Mouse (Mus musculus) heart, embryonic 14.5 days (tissue): Measurements from ENCODE around the gene Cadm1. TPM values are rescaled to one million over a fixed set of nuclear protein-coding genes. Genes with fewer than 3 reads are reported as not detected.

ENCODE experiments used
- ATAC-seq: fragments of 200-750 bp; cut with Nextera tagmentation; 2 replicates; pipeline ENCODE4 v1.8.0; 2017; ENCODE audit warnings: low read depth, moderate TSS enrichment; ENCODE audit not compliant: insufficient number of reproducible peaks, insufficient read depth, low FRiP score
- H3K27ac ChIP-seq, 2 experiments: fragments of 200-500 bp in 1 of 2; fragments of 300-500 bp in 1 of 2; sonication (generic) in 1 of 2; replicated peaks in 1 of 2; 2 replicates each; pipeline ENCODE4 v1.5.1; 2012 to 2014; ENCODE audit warnings: low read depth in 2 of 2, low read length in 2 of 2, control low read depth in 1 of 2, mild to moderate bottlenecking in 1 of 2, mixed read lengths in 1 of 2; ENCODE audit not compliant: control insufficient read depth in 1 of 2, insufficient read depth in 1 of 2
- H3K27me3 ChIP-seq: fragments of 300-500 bp; sonication (generic); 2 replicates; pipeline ENCODE4 v1.6.1; 2014; ENCODE audit warnings: mild to moderate bottlenecking, low read length, control low read depth; ENCODE audit not compliant: control insufficient read depth, insufficient read depth
- H3K36me3 ChIP-seq: fragments of 300-500 bp; sonication (generic); 2 replicates; pipeline ENCODE4 v1.6.1; 2014; ENCODE audit warnings: mild to moderate bottlenecking, control low read depth, low read length, mixed read lengths; ENCODE audit not compliant: control insufficient read depth, insufficient read depth
- H3K4me1 ChIP-seq, 2 experiments: fragments of 200-500 bp in 1 of 2; fragments of 300-500 bp in 1 of 2; sonication (generic) in 1 of 2; 2 replicates each; pipeline ENCODE4 v1.6.1; 2012 to 2014; ENCODE audit warnings: low read length in 2 of 2, control low read depth in 1 of 2, mixed read lengths in 1 of 2; ENCODE audit not compliant: control insufficient read depth in 2 of 2, insufficient read depth in 2 of 2
- H3K4me2 ChIP-seq: fragments of 300-500 bp; sonication (generic); 2 replicates; pipeline ENCODE4 v1.6.1; 2014; ENCODE audit warnings: mild to moderate bottlenecking, low read length
- H3K4me3 ChIP-seq, 2 experiments: fragments of 200-500 bp in 1 of 2; fragments of 300-500 bp in 1 of 2; sonication (generic) in 1 of 2; 2 replicates each; pipeline ENCODE4 v1.5.1; 2012 to 2014; ENCODE audit warnings: low read length in 2 of 2, mild to moderate bottlenecking in 2 of 2, control low read depth in 1 of 2, low read depth in 1 of 2, moderate library complexity in 1 of 2; ENCODE audit not compliant: control insufficient read depth in 1 of 2, insufficient read depth in 1 of 2
- H3K9ac ChIP-seq: fragments of 300-500 bp; sonication (generic); 2 replicates; pipeline ENCODE4 v1.6.1; 2014; ENCODE audit warnings: mild to moderate bottlenecking, low read length
- H3K9me3 ChIP-seq: fragments of 300-500 bp; sonication (generic); 2 replicates; pipeline ENCODE4 v1.6.1; 2016; ENCODE audit warnings: low read length, control low read depth; ENCODE audit not compliant: control insufficient read depth
- WGBS: fragments of 180-500 bp; shearing (Covaris S2); extraction: QIAGEN DNeasy Blood & Tissue Kit; methylation state at CpG from one replicate; pipeline ENCODE4 v1.1.7; 2014; 5-methylcytosine and 5-hydroxymethylcytosine counted together
- polyA plus RNA-seq: library from polyadenylated mRNA; unstranded; fragments of >200 nt; fragmentation: Nextera tagmentation; extraction: Ambion mirVana; gene quantifications from 2 replicates; pipeline ENCODE4 v1.2.1, GENCODE M21; 2014

Gene Cadm1
- polyA plus RNA-seq, 1 experiment from 2014 or later: 16.5 TPM

DNA sequence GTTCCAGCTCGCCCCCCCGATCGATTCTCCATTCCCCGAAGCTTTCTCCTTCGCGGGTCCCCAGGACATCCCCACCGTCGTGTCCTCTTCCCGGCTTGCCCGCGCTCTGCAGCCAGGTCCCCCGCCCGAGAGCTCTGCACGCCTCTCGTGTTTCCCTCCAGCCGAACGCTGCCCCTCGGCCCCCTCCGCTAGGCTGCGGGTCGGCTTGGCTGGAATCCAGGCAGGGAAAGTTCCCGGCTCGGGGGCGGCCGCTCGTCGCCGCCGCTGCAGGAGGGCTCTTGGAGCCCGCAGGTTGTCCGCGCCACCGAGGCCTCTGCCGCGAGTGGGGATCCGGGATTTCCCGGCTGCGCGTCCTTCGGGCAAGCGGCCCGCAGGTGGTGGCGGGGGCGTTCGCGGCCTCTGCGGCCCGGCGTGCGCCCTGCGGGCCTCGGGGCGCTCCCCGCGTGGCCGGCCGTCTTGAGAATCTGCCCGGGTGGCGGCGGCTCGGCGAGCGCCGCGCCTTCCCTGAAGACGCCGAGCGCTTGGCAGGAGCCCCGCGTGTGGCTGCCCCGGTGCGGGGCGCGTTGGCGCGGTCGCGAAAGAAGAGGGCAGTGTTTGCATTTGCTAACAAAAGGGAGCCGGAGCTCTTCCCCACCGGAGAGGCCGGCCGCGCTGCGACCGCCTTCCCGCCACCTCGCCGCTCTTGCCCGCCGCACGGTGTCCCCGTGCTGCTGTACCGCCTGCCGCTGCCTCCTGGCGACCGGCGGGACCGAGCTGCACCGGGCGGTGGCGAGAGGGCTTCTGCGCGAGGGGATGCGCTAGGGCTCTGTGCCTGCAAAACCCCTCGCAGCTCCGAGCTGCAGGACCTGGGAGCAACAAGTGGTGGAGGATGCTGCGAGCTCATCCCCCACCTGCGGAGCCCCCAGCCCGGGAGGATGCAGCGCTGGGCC lies 1.2 kb downstream of the Cadm1 start:
- Histone ChIP-seq H3K36me3 (no peaks in the 10 kb centered on the region), H3K27ac (no peak overlapping the region), H3K4me1 (peaks cover 3 to 12% of the 10 kb centered on the region in 2 experiments), H3K9me3 (no peaks in the 10 kb centered on the region), H3K4me2 (peak overlapping the region; percentile 95), H3K4me3 (peak overlapping the region; percentile 66 to 76), H3K27me3 (peaks cover 46% of the 10 kb centered on the region), H3K9ac (peak overlapping the region; percentile 74)
- WGBS: under 1% methylated on average over 88 of the region's 110 CpGs
- ATAC-seq: 0 out of 2 replicates have a peak, but pooled peaks have one; percentile 13

GRCm38 (mm10) chr9:47532215-47532865 lies 2.4 kb downstream of the Cadm1 start:
- WGBS: 6% methylated on average over 20 of the region's 20 CpGs
- H3K4me3 ChIP-seq: peak overlapping the region; percentile 66 to 76; a peak in 3 of 4 replicates
- no peak for ATAC-seq
- peaks cover 47% of the 10 kb centered on the region for H3K27me3 ChIP-seq
- H3K27ac ChIP-seq: no peak overlapping the region
- H3K36me3 ChIP-seq: no peaks in the 10 kb centered on the region
- no peaks in the 10 kb centered on the region for H3K9me3 ChIP-seq
- H3K4me2 ChIP-seq: peak overlapping the region; percentile 95
- peaks cover 3 to 12% of the 10 kb centered on the region in 2 experiments for H3K4me1 ChIP-seq
- no peak overlapping the region for H3K9ac ChIP-seq

DNA sequence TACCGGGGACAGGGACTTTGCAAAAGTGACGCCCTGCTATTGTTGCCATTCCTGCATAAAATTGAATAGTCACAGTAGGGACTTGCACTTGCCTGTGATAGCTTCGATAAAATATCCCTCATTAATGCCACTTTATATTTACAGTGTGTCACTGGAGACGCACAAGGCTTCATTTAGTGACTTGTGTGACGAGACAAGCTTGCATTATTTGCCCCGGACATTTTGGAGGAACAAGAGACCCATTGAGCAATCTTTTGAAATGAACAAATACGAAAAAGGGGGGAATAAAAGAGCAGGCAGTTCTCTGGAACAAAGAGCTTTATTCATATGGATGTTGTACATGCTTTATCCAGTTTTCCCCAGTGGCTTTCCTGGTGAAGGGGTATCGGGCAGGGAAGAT lies 3.5 kb downstream of the Cadm1 start:
- Histone ChIP-seq H3K9me3 (no peaks in the 10 kb centered on the region), H3K27me3 (peaks cover 45% of the 10 kb centered on the region), H3K4me1 (peaks cover 3 to 12% of the 10 kb centered on the region in 2 experiments), H3K27ac (no peak overlapping the region), H3K4me3 (no peak overlapping the region), H3K4me2 (no peak overlapping the region), H3K9ac (no peak overlapping the region), H3K36me3 (no peaks in the 10 kb centered on the region)
- 52% methylated on average over 8 of the region's 8 CpGs for WGBS
- ATAC-seq: no peak

DNA sequence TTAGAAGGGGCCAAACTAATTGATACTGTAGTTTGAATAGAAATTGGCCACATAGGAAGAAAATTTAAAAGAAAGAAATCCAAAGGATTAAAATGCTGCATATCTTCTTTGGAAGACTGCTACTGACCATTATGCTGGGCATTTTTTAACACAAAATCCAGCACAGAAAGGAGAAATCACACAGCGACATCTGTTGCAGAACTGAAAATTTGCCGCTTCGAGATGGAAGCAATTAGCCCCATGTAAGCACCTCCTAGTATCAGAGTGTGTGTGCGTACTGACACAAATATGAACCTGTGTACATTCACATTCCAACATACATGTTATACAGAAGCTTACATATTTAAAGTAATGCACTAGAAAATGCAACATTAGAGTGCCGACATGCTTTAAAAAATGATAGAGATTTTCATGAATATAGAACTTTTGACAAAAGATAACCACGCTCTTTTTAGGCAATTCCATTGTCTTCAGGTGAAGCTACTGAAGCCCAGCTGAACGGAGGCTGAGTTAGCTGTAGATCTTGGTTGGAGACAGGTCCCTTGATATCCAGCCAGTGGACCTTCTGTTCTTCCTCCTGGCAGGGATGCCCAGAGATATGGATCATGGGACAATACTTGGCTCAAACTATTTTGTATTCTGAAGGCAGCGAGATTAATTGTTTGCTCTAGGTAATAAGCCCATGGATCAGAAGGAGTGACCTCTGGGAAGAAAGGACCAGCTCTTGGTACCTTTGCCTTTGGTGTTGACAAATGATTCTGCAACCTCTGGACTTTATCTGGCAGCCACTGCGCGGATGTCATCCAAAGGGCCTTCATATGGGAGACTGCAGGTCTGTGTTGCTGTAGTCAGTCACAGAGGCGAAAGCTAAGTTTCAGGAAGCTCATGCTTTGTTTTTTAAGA lies 4.9 kb downstream of the Cadm1 start:
- no peak overlapping the region for H3K9ac ChIP-seq
- peaks cover 0 to 9% of the 10 kb centered on the region in 2 experiments; a peak in 3 of 4 replicates for H3K4me1 ChIP-seq
- ATAC-seq: no peak
- H3K9me3 ChIP-seq: no peaks in the 10 kb centered on the region
- no peak overlapping the region for H3K4me2 ChIP-seq
- no peaks in the 10 kb centered on the region for H3K36me3 ChIP-seq
- 85% methylated on average over 11 of the region's 11 CpGs for WGBS
- H3K4me3 ChIP-seq: no peak overlapping the region
- peaks cover 46% of the 10 kb centered on the region for H3K27me3 ChIP-seq
- no peak overlapping the region for H3K27ac ChIP-seq

DNA sequence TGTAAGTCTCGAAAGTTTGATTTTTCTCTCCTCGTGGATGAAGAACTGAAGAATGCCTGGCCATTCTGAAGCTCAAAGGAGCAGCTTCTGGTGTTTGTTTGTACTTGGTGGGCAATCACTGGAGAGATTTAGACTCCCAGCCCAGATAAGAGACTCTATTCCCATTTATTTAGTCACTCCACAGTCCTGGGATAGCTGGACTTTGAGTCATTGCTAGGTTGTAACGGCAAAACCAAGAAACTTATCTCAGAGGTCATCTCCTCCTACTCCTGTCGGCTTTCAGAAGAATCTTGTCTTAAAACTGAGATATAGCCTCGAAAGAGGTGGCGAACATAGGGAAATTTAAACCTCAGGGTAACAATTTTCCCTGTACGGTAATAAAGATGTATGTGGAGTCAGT lies 15.3 kb downstream of the Cadm1 start:
- H3K4me3 ChIP-seq: no peak overlapping the region
- H3K4me1 ChIP-seq: peaks cover 2% of the 10 kb centered on the region in 2 experiments; a peak in 2 of 4 replicates
- H3K36me3 ChIP-seq: no peaks in the 10 kb centered on the region
- 50% methylated on average over 7 of the region's 7 CpGs for WGBS
- peaks cover 11% of the 10 kb centered on the region; the same call in 1 of the 2 replicates for H3K27me3 ChIP-seq
- no peak overlapping the region for H3K27ac ChIP-seq
- no peak for ATAC-seq
- H3K9ac ChIP-seq: no peak overlapping the region
- H3K9me3 ChIP-seq: 0 out of 2 replicates have a peak, but pooled peaks cover 3% of the 10 kb centered on the region
- no peak overlapping the region for H3K4me2 ChIP-seq

- Histone ChIP-seq H3K4me2 (no peak overlapping the region), H3K4me1 (peaks cover 2% of the 10 kb centered on the region in 2 experiments; a peak in 2 of 4 replicates), H3K9ac (no peak overlapping the region), H3K36me3 (no peaks in the 10 kb centered on the region), H3K9me3 (0 out of 2 replicates have a peak, but pooled peaks cover 3% of the 10 kb centered on the region), H3K4me3 (no peak overlapping the region), H3K27ac (no peak overlapping the region), H3K27me3 (peaks cover 11% of the 10 kb centered on the region; the same call in 1 of the 2 replicates)
- WGBS: 67% methylated on average over 12 of the region's 12 CpGs
- ATAC-seq: no peak
These were observed 15.7 kb downstream of the Cadm1 start for GRCm38 (mm10) chr9:47545667-47546066.

- no peak for ATAC-seq
- Histone ChIP-seq H3K4me1 (peaks cover 2% of the 10 kb centered on the region in 2 experiments; a peak in 2 of 4 replicates), H3K9ac (no peak overlapping the region), H3K36me3 (no peaks in the 10 kb centered on the region), H3K27me3 (peaks cover 8% of the 10 kb centered on the region; the same call in 1 of the 2 replicates), H3K4me3 (no peak overlapping the region), H3K27ac (no peak overlapping the region), H3K9me3 (0 out of 2 replicates have a peak, but pooled peaks cover 3% of the 10 kb centered on the region), H3K4me2 (no peak overlapping the region)
- 90% methylated on average over 12 of the region's 12 CpGs for WGBS
These were observed 18.4 kb downstream of the Cadm1 start for GRCm38 (mm10) chr9:47548402-47548801.
